Mouse (Mus musculus) small intestine, adult 2 months (tissue): ENCODE data around the gene Qrich1.

Source experiments
- CTCF ChIP-seq: fragments of 200-500 bp; IDR thresholded peaks from 2 replicates; pipeline ENCODE4 v1.5.1; 2012; ENCODE audit warnings: low read depth, mild to moderate bottlenecking, control low read depth, inconsistent platforms, low read length, moderate library complexity, mixed read lengths; ENCODE audit not compliant: insufficient replicate concordance, insufficient read length; ENCODE audit errors: extremely low read depth
- POLR2A ChIP-seq: fragments of 200-500 bp; IDR thresholded peaks from 2 replicates; pipeline ENCODE4 v1.6.1; 2012; ENCODE audit warnings: low read depth, mild to moderate bottlenecking, control low read depth, inconsistent platforms, low read length, moderate library complexity

- TF ChIP-seq CTCF (no peak), POLR2A (no peak)
These were observed 786 bp downstream of the Qrich1 start for GRCm38 (mm10) chr9:108517253-108517930.
